14 mouse cellular contexts compared by ENCODE assay signal in genomic region chr19:10580761-10581160, GRCm38 (mm10).
"Had no signal": no experiment of that assay in that cellular context is flagged by ENCODE, and none has a peak within 500 bp of the region (broad histone marks: within the 10 kb centered on the region; RNA-seq: fewer than 3 reads in every experiment).

No protein-coding gene starts in this region.

- H3K4me2 ChIP-seq: limb, embryonic 15.5 days; liver, embryonic 13.5 days; neural tube, embryonic 12.5 days had no signal

- H3K9ac ChIP-seq: limb, embryonic 15.5 days; liver, embryonic 13.5 days; neural tube, embryonic 12.5 days had no signal

- H3K27ac ChIP-seq: left cerebral cortex, adult 2 months; limb, embryonic 15.5 days; liver, embryonic 13.5 days; midbrain, embryonic 10.5 days; neural tube, embryonic 12.5 days had no signal

- H3K4me3 ChIP-seq: left cerebral cortex, adult 2 months; limb, embryonic 15.5 days; liver, embryonic 13.5 days; midbrain, embryonic 10.5 days; myocyte; neural tube, embryonic 12.5 days had no signal

- H3K27me3 ChIP-seq: limb, embryonic 15.5 days; liver, embryonic 13.5 days; neural tube, embryonic 12.5 days had no signal

- H3K9me3 ChIP-seq: limb, embryonic 15.5 days; liver, embryonic 13.5 days; midbrain, embryonic 10.5 days; neural tube, embryonic 12.5 days had no signal

- DNase-seq: kidney, adult 8-10 months; kidney, postnatal 25 days; liver, embryonic 13.5 days; lung, adult 18-20 months; lung, postnatal 36 days; midbrain, embryonic 14.5 days; right cerebral cortex, postnatal 14 days; thymus, postnatal 4 days had no signal

- ATAC-seq: intestine, postnatal 0 days had no signal
